Mouse (Mus musculus) lung, adult 2 months (tissue): Measurements from ENCODE around the gene Rab7. TPM values are rescaled to one million over a fixed set of nuclear protein-coding genes. Genes with fewer than 3 reads are reported as not detected.

ENCODE experiments used
- DNase-seq: peaks from one replicate; pipeline ENCODE4 v3.0.0; 2022
- H3K4me1 ChIP-seq: fragments of 200-500 bp; 2 replicates; pipeline ENCODE4 v1.6.1; 2011; ENCODE audit warnings: low read length; ENCODE audit not compliant: control insufficient read depth, insufficient read depth
- H3K4me3 ChIP-seq: fragments of 200-500 bp; replicated peaks from 2 replicates; pipeline ENCODE3; 2011; ENCODE audit warnings: low read depth, mild to moderate bottlenecking, control low read depth, low read length; ENCODE audit errors: extremely low read depth
- CTCF ChIP-seq: fragments of 200-500 bp; IDR thresholded peaks from 2 replicates; pipeline ENCODE4 v1.5.1; 2011; ENCODE audit warnings: mild to moderate bottlenecking, low read length, control low read depth; ENCODE audit not compliant: insufficient read depth
- POLR2A ChIP-seq: fragments of 200-500 bp; IDR thresholded peaks from 2 replicates; pipeline ENCODE4 v1.6.1; 2011; ENCODE audit warnings: low read depth, mild to moderate bottlenecking, control low read depth, low read length, borderline replicate concordance; ENCODE audit errors: extremely low read depth
- WGBS: fragments of 180-500 bp; shearing (Covaris S2); methylation state at CpG from one replicate; pipeline ENCODE4 v1.1.7; 2018; 5-methylcytosine and 5-hydroxymethylcytosine counted together
- polyA plus RNA-seq: library from polyadenylated mRNA; depleted of rRNA; stranded (reverse); fragments of >200 nt; gene quantifications from 2 replicates; pipeline ENCODE4 v1.2.3, GENCODE M21; 2012

Gene Rab7
- polyA plus RNA-seq, 1 experiment: 241 TPM

DNA sequence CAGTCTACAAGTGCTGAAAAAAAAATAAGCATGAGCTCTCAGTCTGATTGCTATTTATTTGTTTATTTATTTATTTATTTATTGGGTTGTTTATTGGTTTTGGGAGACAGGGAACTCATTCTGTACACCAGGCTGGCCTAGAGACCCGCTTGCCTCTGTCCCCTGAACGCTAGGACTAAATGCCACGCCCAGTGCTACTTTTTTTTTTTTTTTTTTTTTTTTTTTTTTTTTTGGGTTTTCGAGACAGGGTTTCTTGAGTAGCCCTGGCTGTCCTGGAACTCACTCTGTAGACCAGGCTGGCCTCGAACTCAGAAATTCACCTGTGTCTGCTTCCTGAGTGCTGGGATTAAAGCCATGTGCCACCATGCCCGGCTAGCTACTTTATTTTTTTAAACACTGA lies 25.4 kb upstream of the Rab7 start:
- WGBS: 63% methylated on average over 6 of the region's 6 CpGs
- no peak for DNase-seq
- no peak overlapping the region for H3K4me3 ChIP-seq
- H3K4me1 ChIP-seq: no peaks in the 10 kb centered on the region
- TF ChIP-seq CTCF (no peak), POLR2A (no peak)

DNA sequence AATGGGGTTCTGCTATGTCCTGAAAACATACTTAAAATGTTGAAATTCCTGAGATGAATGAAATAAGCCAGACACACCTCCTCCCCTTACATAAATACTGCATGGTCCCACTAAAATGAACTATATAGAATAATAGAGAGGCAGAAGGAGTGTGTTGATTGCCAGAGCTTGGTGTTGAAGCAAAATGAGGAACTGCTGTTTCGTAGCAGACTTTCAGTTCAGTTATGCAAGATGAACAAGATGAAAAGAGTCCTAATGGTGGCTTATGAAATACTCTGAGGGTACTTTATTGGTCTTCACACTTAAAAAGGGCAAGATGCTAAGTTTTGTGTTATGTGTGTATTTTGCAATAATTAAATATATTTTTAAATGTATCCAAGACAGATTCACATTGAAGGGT lies 23.7 kb upstream of the Rab7 start:
- no peak for TF ChIP-seq CTCF
- TF ChIP-seq POLR2A: no peak
- 46% methylated on average over 1 of the region's 1 CpGs for WGBS
- Histone ChIP-seq H3K4me3 (no peak overlapping the region), H3K4me1 (peaks cover 2% of the 10 kb centered on the region; the same call in 1 of the 2 replicates)
- no peak for DNase-seq

DNA sequence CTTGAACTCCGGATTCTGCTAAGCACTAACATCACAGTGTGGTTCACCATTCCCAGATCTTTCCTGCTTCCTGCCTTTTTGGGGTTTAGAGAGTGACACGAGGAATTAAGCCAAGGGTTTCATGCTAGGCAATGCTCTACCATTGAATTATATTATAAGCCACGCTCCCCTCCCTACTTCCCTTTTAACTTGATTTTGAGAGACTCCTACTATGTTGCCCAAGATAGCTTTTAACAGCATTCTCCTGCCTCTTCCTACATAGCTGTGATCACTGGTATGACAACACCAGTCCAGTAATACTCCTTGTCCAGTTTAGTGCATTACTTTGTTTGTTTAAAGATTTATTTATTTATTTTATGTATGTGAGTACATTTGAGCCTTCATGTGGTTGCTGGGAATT lies 22.7 kb upstream of the Rab7 start:
- DNase-seq: no peak
- WGBS: 54% methylated on average over 3 of the region's 3 CpGs
- no peak overlapping the region for H3K4me3 ChIP-seq
- peaks cover 2% of the 10 kb centered on the region; the same call in 1 of the 2 replicates for H3K4me1 ChIP-seq
- no peak for TF ChIP-seq CTCF
- no peak for TF ChIP-seq POLR2A

GRCm38 (mm10) chr6:88065968-88066367 lies 20.9 kb upstream of the Rab7 start:
- H3K4me3 ChIP-seq: no peak overlapping the region
- 78% methylated on average over 3 of the region's 3 CpGs for WGBS
- DNase-seq: no peak
- peaks cover 2% of the 10 kb centered on the region; the same call in 1 of the 2 replicates for H3K4me1 ChIP-seq
- TF ChIP-seq CTCF: no peak

DNA sequence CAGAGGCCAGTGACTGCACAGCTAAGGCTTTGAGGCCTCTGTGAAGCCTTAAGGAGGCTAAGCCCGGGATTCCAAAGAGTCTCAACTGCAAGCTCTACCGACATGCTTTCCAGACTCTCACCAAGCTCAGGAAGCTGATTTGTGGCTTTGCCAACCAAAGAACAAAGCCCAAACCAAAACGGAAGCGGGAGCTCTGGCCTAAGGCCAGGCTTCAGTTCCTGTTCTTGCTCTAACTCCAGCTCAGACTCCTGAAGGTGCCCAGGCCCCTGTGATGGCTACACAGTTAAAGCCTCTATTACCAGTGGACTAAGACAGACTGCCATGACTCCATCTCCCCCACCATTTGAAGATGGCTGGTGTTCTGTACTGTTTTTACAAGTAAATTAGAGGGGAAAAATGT lies 20.0 kb upstream of the Rab7 start:
- WGBS: 12% methylated on average over 4 of the region's 4 CpGs
- DNase-seq: peak; percentile 62
- TF ChIP-seq CTCF (no peak), POLR2A (no peak)

GRCm38 (mm10) chr6:88064072-88064642 lies 19.1 kb upstream of the Rab7 start:
- no peak for DNase-seq
- H3K4me1 ChIP-seq: peaks cover 2% of the 10 kb centered on the region; the same call in 1 of the 2 replicates
- TF ChIP-seq CTCF (no peak), POLR2A (no peak)
- 59% methylated on average over 3 of the region's 3 CpGs for WGBS
- H3K4me3 ChIP-seq: no peak overlapping the region

More for the DNA sequence above, 20.0 kb upstream of the Rab7 start:
- Histone ChIP-seq H3K4me3 (no peak overlapping the region), H3K4me1 (peaks cover 2% of the 10 kb centered on the region; the same call in 1 of the 2 replicates)

- TF ChIP-seq POLR2A (no peak), CTCF (no peak)
- Histone ChIP-seq H3K4me1 (peaks cover 4% of the 10 kb centered on the region; the same call in 1 of the 2 replicates), H3K4me3 (no peak overlapping the region)
- DNase-seq: no peak
- 59% methylated on average over 4 of the region's 4 CpGs for WGBS
Measured at GRCm38 (mm10) chr6:88062398-88062797, 17.3 kb upstream of the Rab7 start.

DNA sequence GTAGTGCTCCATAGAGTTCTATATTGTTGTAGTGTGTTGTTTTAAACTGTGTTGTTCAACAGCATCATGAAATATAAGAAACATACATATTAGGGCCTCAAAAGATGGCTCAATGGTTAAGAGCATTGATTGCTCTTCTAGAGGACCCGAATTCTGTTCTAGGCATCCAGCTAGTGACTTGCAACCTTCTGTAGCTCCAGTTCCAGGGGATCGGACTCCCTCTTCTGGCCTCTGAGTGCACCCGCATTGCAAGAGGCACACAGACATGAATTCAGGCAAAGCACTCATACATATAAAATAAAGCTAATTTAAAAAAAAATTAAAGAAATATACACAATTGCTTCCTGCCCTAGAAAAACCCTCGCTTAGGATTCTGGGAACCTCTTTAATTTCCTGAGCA lies 16.3 kb upstream of the Rab7 start:
- Histone ChIP-seq H3K4me3 (no peak overlapping the region), H3K4me1 (peaks cover 6% of the 10 kb centered on the region)
- TF ChIP-seq CTCF (no peak), POLR2A (no peak)
- no peak for DNase-seq
- 81% methylated on average over 4 of the region's 4 CpGs for WGBS

GRCm38 (mm10) chr6:88060602-88061001 lies 15.5 kb upstream of the Rab7 start:
- DNase-seq: no peak
- peaks cover 6% of the 10 kb centered on the region for H3K4me1 ChIP-seq
- no peak overlapping the region for H3K4me3 ChIP-seq
- no peak for TF ChIP-seq CTCF
- no peak for TF ChIP-seq POLR2A
- 70% methylated on average over 4 of the region's 4 CpGs for WGBS

GRCm38 (mm10) chr6:88059903-88060302 lies 14.8 kb upstream of the Rab7 start:
- 86% methylated on average over 5 of the region's 5 CpGs for WGBS
- peaks cover 6% of the 10 kb centered on the region for H3K4me1 ChIP-seq
- H3K4me3 ChIP-seq: no peak overlapping the region
- no peak for TF ChIP-seq POLR2A
- no peak for TF ChIP-seq CTCF
- DNase-seq: no peak

DNA sequence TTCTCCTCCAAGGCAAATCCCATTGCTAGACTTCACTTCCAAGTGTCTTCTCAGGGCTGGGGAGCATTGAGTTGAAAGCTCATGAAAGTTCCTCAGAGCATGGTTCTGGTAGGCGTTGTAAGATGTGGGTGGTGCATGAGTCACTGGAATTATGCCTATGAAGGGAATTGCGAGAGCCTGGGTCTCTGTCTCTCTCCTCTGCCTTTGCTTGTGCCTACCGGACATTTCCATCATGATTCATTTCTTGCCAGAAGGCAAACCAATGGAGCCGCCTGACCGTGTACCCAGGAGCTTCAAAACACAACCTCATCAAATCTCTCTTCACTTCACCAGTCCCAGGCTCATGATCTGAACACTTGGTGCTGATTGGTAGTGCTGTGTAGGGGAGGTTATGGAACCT lies 11.8 kb upstream of the Rab7 start:
- TF ChIP-seq CTCF: no peak
- TF ChIP-seq POLR2A: no peak
- 63% methylated on average over 5 of the region's 5 CpGs for WGBS
- H3K4me3 ChIP-seq: no peak overlapping the region
- peaks cover 11% of the 10 kb centered on the region for H3K4me1 ChIP-seq
- no peak for DNase-seq
